Mouse (Mus musculus) left cerebral cortex, adult 18-20 months (tissue): ENCODE results near the gene BC025446. TPM values are rescaled to one million over a fixed set of nuclear protein-coding genes. Genes with fewer than 3 reads are reported as not detected.

Experiments used
- total RNA-seq, 2 experiments: library from RNA; stranded (reverse); gene quantifications; 2 replicates each; pipeline ENCODE4 v1.2.3; 2021

The BC025446 gene
- total RNA-seq, 2 experiments from 2014 or later = not detected

Other genes starting within 250 kb of the BC025446 start
- gene Ly6i, start 232.9 kb upstream of the BC025446 start, total RNA-seq = under 1 TPM in 1 of 2 experiments, not detected in 1; 0.30 TPM
- gene Ly6a, start 218.3 kb upstream of the BC025446 start, total RNA-seq = 10 to 100 TPM; 26.5 to 32.4 TPM
- 10 to 100 TPM; 54.3 to 65.1 TPM for gene Ly6c1, start 167.5 kb upstream of the BC025446 start, total RNA-seq
- 1 to 10 TPM; 1.9 to 2.3 TPM for gene Ly6c2, start 104.4 kb upstream of the BC025446 start, total RNA-seq
- not detected for gene Ly6g, start 61.1 kb upstream of the BC025446 start, total RNA-seq
- gene Ly6f, start 52.0 kb downstream of the BC025446 start, total RNA-seq = not detected